Mouse (Mus musculus): ENCODE measurements at regions not wholly inside any gene's neighbourhood (a gene's known extent, or its start where the extent isn't known, plus 50 kb on each side); places are given as distances from the start of the nearest gene placed in this dataset. TPM values are rescaled to one million over a fixed set of nuclear protein-coding genes. Genes with fewer than 3 reads are reported as not detected.

Small RNA genes in the stretch of these regions (microRNA-seq; reads per million reads assigned to microRNA genes)
- gene Gm23304 = not detected
